Mouse (Mus musculus): ENCODE results near the gene Cp.

GRCm38 (mm10) chr3:20004422-20004821 is 47.6 kb downstream of the Cp start:
- TF ChIP-seq POLR2A (IDR thresholded peaks at IDR 0.05; ENCODE audit: borderline replicate concordance, insufficient read depth, low read length) (no peak), CTCF (IDR thresholded peaks at IDR 0.05; ENCODE audit: borderline replicate concordance, insufficient read depth, low read depth, low read length) (no peak)

Measured in cerebellum, adult 2 months (tissue).